Mouse (Mus musculus): ENCODE results near the gene Celsr2. TPM values are rescaled to one million over a fixed set of nuclear protein-coding genes. Genes with fewer than 3 reads are reported as not detected.

Gene Celsr2
- total RNA-seq, 4 experiments from 2014 or later = 145 to 152 (median 149) TPM

DNA sequence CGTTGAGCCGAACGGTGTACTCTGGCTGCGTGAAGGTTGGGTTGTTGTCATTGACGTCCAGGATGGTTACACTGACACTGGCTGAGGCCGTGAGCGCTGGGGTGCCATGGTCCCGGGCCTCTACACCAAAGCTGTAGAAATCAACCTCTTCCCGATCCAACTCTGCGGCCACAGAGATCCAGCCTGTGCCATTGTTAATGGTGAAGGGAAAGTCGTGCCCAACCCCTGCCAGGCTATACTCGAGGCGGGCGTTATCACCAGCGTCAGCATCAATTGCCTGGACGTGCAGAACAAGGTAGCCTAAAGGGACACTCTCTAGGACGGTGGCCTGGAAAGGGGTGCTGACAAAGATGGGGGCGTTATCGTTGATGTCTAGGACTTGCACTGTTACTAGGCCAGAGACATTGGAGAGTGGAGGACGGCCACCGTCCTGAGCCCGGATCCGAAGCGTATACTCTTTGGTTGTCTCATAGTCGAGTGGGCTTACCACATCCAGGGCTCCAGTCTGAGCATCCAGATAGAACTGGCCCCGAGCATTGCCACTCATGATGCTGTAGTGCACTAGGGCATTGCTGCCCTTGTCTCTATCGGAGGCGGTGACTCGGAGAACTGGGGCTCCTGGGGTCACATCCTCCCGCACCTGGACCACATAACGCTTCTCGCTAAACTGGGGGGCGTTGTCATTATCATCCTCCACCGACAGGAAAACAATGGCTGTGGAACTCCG is 1.6 kb downstream of the Celsr2 start:
- DNase-seq (ENCODE audit: low spot score in 2 of 2) = no peak

DNA sequence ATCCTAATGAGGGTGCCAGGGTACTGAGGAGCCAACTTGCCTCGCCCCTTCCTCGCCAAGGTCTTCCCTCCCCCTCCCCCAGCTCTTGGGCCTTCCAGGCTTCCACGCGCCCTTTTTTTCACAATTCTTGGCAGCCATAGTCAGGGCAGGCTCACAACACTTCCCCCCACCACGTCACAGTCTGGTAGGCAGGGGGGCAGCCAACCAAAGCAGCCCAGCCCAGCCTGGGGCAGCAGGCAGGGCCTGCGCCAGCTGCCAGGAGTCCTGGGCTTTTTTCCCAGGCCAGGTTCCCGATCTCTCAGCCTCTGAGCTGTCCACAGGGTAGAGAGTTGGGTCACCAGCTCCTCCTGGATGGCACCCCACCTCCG is 3.6 kb downstream of the Celsr2 start:
- DNase-seq (ENCODE audit: low spot score in 2 of 2) = no peak

DNA sequence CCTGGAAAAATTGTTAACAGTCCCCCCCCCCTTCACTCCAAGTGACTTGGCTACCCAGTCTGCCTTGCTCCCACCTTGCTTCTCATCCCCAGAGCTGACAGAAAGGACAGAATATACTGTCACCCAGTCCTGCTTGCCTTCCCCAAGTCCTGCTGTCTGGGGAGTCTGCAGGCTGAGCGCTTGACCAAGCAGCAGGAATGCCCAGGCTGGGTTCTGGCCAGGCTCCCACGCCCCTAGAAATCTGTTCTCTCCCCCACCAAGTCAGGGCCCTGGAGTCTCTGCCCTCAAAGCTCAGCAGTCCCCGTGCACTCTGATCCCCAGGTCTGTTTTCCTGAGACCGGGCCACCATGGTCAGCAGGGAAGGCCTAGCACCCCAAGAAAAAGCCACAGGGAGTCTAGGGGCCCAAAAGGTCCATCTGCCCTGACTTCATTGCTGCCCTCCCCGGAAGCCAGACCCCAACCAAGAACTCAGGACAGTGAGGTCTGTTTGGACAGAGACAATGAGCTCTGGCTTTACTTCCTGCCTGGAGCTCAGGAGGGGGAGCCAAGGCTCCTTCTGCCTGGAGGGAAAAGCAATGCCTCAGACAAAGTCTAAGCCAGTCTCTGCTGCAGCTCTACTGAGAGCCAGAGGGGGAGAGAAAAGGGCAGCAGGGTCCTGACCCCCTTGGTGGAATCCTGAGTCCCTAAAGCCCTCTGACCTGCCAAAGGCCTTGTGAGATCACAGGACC is 4.2 kb downstream of the Celsr2 start:
- DNase-seq (ENCODE audit: low spot score in 2 of 2) = no peak

DNA sequence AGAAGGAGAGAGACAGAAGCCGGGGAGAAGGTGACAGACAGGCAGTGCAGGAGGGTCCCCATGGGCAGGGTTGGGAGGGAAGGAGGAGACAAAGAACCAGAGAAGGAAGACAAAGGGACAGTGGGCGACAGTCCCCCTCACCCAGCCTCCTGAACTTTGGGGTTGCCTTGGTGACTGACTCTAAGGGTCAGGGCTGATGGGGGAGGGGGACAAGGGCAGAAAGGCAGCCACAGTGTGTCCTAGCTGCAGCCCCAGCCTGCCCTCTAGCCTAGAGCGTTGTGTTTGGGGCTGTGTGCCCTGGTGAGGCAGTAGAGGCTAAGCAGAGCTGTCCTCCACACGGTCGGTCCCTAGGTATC is 5.0 kb downstream of the Celsr2 start:
- no peak for DNase-seq (ENCODE audit: low spot score in 2 of 2)

DNA sequence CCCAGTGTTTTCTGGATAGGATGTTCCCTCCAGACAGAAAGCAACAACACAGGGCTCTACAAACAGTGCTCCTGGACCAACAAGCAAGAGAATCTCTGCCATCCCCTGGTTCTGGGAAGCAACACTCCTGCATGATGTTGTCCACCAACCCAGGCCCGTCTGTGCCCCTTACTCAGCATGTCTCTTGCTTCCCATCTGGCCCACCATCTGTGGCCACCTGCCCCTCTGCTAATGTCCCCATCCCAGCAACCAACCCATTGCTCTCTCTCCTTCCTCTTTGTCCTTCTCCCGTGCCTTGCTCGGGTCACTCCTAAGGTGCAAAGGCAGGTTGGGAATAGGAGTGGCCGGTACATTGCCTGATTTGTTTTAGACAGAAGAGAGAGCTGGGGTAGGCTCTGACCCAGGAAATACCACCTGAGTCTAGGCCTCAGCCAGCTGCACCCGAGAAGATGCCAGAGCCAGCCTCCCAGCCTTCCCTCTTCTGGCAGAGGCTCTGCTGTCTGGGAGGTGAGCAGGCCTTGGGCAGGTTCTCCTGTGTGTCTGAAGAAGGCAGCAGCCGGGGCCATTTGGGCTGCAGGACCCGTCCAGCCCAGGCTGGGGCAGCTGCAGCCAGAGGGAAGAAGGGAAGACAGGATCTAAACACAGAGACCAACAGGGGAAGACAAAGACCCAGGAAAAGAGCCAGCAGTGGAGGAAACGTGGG is 5.5 kb downstream of the Celsr2 start:
- no peak for DNase-seq (ENCODE audit: low spot score in 2 of 2)

DNA sequence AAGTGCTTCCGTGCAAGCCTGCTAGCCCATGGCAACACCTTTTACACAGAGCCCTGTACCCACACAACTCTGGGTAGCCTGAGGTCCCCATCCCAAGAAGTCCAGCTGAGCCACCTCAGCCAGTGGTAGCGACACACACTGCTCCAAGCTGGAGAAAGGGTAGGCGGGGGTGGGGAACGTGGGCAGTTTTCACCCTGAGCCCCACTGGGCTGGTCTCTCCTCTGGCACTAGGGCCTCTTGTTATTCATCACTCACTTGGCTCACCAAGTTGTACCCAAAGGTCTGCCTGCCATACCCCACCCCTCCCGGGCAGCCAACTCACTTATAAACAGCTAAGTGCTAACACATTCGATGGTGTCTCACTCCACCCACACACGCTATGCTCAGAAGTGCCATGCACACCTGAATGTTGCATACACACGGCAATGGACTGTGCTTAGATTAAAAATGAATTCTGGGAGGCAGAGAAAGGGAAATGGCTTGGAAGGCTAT is 6.8 kb downstream of the Celsr2 start:
- no peak for DNase-seq (ENCODE audit: low spot score in 2 of 2)

DNA sequence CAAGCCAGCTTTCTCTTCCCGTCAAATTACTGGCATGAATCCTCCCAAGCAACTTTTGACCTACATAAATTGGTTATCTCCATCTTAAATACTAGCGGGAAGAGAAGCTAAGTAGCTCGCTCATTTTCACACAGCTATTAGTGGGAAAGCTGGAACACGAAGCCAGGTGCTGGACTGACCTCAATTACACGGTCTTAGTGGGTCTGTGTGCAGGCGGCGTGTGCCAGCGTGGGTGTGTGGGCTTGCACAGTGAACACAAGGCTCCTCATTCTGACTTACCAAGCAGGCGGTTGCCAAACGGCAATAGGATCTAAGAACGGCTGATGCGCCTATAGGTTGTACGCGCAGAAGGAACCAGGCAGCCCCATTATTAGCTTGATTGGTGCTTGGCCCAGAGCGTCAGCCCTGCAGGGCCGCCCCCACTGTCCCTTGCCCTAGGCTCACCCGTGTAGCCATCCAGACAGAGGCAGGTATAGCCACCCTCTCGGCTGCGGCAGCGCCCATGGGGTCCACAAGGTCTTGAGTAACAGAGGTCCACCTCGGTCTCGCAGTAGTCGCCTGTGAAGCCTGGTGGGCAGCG is 9.0 kb downstream of the Celsr2 start:
- DNase-seq (ENCODE audit: low spot score in 2 of 2) = peak in 1 of 2 experiments; percentile 75

DNA sequence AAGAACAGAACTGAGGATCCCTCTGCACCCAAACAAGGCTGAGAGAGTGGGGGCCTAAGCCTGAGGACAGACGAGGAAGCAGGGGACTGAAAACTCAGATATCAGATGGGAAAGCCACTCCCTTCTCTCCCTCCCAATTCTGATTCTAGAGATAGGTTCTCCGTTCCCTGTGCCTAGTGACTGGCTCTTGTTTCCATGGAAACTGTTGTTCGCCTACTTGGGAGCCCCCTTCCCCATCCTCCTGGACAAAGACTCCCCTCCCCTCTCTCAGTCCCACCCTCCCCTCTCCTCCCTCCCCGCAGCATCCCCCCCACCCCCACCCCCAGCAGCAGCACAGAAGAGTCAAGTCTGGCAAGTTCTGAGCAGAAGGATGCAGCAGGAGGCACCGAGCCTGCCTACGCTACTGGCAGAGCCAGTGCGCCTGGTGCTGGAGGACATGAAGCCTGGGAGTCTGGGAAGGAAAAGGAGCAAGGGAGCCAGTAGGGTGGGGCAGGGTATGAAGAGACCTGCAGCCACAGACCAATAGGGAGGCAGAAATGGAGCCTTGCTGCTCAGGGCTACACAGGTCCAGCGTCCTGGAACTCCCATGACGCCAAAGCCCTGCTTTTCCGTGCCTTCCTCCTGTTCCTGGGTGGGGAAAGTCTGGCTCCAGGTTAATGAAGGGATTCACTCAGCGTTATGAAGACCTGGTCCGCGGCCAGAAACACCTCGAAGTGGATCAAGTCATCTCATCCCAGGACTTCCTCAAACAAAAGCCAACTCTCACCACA is 9.6 kb downstream of the Celsr2 start:
- peak in 1 of 2 experiments; percentile 83 for DNase-seq (ENCODE audit: low spot score in 2 of 2)

DNA sequence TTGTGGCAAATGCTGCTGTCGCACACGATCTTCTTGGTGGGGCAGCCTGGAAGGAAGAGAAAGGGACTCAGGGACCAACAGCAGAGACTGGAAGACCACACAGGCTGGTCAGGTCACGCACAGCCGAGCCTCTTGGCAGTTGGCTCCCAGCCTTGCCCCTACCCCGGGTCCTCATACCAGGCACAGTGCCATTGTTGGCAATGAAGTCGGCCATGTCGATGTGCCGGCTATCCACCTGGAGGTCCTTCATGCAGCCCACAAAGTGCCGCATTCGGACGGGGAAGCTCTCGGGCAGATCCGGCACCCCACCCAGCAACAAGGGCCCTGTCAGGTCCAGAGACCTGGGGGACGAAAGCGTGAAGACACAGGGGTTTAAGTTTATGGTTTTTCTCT is 12.8 kb downstream of the Celsr2 start:
- DNase-seq (ENCODE audit: low spot score in 2 of 2) = no peak

DNA sequence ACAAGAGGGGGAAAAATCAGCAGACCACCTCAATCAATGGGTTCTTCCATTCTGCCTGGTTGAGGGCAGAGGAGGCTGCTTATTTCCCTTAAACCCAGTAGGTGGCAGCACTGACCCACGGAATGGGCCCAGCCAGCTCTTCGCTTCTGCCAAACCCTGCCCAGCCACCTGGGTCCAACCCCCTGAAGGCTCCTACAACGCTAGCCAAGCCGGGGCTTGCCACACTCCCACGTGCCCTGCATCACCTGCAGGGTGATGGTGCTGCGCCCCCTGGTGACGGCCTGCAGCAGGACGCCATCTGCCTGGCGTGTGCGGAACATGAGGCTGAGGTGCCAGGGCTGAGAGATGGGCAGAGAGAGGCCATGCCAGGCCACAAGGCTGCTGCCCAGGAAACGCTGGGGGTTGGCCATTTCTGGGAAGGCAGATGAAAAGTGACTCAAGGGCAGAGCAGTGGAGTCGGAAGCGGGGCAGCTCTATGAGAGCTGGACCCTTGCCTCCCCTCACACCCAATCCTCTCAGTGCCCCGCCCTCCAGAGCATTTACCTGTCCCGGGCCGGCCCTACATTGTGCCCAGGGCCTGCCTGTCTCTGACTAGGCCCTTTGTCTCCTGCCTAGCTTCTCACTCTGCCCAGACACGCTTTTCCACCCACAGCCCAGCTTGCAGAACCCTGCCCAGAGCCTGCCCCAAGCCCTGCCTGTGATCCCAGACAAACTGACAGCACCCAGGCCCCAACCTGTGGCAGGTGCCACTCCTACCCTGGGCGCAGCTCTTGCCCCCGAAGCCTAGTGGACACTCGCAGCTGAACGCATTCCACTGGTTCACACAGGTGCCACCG is 13.4 kb downstream of the Celsr2 start:
- DNase-seq (ENCODE audit: low spot score in 2 of 2) = peak in 1 of 2 experiments; percentile 88

DNA sequence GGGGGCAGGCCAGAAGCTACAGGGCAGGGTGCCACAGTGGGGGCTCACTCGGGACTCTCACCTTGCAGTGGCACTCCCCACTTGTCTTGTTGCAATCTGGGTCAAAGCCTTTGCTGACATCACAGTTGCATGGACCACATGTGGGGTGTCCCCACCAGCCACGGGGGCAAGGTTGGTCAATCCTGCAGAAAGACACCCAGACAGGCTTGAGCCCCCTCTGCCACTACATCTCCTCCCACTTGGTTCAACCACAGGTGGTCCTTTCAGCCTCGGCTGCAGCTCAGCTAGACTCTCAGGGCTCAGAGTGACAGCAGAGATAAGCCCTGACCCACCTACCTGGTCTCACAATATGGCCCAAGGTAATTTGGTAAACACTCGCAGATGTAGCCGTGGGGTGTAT is 14.9 kb downstream of the Celsr2 start:
- DNase-seq (ENCODE audit: low spot score in 2 of 2) = no peak

DNA sequence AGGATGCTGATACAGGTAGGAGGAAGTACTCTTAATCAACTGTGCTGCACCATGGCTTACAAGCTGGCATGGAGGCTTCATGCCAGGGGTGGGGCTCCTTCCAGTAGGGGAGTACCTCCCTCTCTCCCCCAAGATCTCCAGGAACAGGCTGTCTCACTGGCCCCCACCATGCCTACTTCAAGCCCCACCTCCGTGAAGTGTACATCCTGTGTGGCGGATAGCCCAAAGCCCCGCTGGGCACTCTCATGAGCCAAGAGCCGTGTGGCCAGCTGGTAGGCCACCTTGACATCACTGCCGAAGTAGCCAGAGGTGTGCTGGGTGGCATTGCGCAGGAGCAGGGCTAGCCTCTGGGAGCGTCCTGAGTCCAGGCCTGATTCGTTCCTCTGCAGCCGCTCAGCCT is 17.1 kb downstream of the Celsr2 start:
- no peak for DNase-seq (ENCODE audit: low spot score in 2 of 2)

DNA sequence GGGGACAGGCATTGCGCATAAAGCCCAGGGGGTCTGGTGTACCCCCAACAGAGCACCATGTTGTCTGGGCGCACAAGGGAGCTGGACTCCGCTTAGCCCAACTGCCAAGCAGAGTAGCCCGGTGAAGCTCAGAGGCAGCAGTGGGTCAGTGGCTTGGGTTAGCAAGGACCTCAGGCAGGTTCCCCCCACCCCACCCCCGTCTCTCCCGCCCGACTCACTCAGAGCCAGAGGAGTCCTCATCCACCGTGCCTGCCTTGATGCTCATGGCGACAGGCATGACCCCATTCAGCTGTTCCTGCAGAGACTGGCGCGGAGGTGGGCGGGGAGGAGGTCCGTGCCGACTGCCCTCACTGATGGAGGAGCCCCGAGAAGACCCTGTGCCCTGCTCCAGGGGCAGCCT is 22.6 kb downstream of the Celsr2 start:
- DNase-seq (ENCODE audit: low spot score in 2 of 2) = no peak

DNA sequence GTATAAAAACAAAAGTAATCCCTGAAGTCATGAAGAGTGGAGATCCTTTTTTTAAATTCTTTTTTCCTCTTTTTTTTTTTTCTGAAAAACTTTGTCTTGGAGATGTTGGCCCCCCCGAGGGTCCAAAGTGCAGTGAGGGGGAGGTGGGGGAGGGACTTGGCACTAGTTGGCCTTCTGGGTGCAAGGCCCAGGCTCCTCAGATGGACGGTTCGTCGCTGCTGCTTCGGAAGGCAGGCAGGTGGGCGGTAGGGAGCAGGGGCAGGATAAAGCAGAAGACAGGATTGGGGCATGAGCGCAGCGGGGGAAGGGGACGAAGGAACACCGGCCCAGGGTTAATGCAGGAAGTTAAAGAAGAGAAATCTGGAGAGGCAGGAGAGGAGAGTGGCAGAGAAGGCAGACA is 23.1 kb downstream of the Celsr2 start:
- DNase-seq (ENCODE audit: low spot score in 2 of 2) = no peak

DNA sequence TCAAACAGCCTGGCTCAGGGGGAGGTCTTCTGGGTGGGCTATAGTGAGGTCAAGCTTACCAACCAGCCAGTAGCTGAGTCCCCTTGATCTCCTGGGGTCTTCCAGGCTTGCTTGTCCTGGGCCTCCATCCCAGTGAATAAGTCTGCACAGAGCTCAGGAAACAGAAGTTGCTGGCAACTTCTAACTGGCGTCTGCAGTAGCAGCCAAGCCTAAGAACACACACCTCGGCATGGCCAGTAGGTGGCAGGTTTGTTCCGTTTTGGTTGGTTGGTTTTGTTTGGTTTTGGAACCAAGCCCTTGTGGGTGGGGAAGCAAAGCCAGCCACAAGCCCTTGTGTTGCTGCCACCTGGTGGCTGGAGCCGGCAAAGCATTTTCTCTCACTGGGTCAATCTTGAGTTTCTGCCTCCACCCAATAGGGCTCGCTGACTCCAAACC is 26.2 kb downstream of the Celsr2 start:
- peak; percentile 92 to 98 for DNase-seq (ENCODE audit: low spot score in 2 of 2)

DNA sequence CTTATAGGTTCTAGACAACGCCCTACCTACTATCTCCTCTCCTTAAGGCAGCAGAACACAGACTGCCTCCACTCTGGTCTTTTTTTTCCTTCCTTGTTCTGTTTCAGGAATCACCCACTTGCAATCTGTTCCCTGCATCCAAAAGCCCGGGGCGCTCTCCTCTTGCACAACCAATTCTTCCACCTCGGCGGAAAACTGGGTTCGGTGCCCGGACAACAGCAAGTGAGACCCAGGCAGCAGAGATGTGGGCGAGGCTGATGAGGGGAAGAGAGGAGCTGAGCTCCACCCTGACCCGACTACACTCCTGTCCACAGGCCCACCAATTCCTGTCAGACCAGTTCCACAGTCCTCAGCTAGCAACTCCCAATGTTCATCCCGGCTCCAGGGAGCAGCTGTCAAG is 29.2 kb downstream of the Celsr2 start:
- DNase-seq (ENCODE audit: low spot score in 2 of 2) = peak in 1 of 2 experiments; percentile 84

DNA sequence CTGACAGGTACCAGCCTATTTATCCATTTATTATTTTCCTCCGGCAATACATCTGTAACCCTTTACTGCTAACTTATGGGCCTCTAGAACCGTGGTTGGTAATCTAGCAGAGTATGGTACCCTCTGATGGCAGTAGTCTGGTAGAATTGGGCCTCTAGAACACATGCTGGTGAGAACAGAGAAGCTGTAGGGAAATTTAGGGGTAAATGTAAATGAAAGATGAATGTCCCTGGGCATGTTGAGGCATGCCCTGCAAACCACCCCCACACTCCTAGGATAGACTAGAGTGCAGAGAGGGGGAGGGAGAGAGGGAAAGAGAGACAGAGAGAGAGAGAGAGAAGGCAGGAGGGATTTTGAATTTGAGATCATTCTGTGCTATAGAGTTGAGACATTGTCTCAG is 30.9 kb downstream of the Celsr2 start:
- no peak for DNase-seq (ENCODE audit: low spot score in 2 of 2)

DNA sequence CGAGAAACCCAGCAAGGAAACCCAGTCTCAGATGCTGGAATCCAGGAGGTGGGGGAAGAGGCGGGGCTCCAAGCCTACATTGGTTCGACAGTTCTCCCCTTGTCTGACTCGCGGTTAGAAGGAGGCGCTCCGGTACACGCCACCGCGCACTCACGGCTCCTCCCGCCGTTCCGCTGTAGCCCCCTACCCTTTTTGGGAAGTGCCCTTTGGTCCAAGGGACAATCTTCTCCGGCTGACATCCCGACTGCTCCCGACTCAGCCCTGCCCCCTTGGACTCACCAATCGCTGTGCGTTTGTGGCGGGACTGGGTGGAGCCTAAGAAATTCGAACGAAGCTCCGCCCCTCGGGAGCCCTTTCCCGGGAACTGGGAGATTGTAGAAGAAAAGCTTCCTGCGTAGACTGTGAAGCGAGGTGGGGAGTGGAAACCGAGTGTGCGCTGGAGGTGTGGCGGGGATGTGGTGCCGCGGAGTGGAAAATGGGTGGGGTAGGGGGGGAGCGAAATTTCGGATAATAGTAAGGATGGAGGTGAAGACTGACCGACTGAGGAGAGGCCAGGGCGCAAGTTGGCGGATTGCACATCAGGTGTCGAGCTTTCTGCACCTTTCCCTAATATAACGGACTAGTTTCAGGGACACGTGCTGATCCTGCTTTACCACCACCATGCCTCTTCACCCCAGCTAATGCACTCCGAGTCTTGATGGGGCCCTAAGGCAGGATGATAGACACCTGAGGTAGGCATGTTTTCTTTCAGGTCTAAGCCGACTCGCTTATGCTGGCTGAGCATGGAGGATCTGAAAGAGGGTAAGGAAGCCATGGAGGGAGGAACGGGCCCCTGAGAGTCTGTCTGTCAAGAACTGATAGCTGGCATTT is 31.6 kb downstream of the Celsr2 start, which contains the start of gene Psrc1:
Gene Psrc1, plus strand, starts transcription at position 355 of the 870 bp plus-strand sequence.
- DNase-seq (ENCODE audit: low spot score in 2 of 2) = peak; percentile 76 to 81
